Mouse (Mus musculus): Measurements from ENCODE around the gene Cd27. TPM values are rescaled to one million over a fixed set of nuclear protein-coding genes. Genes with fewer than 3 reads are reported as not detected.

Cd27 gene
- total RNA-seq, 2 experiments from 2014 or later, result 0.16 TPM; not detected in 1

- intact Hi-C loops (cut with DNase I; ENCODE audit: low total_unique reads), result loop anchor here (5.0 kb wide), 1 partner anchor 46 kb away; no protein-coding TSS in a partner anchor
Measured at GRCm38 (mm10) chr6:125221115-125221745, 15.6 kb downstream of the Cd27 start.

DNA sequence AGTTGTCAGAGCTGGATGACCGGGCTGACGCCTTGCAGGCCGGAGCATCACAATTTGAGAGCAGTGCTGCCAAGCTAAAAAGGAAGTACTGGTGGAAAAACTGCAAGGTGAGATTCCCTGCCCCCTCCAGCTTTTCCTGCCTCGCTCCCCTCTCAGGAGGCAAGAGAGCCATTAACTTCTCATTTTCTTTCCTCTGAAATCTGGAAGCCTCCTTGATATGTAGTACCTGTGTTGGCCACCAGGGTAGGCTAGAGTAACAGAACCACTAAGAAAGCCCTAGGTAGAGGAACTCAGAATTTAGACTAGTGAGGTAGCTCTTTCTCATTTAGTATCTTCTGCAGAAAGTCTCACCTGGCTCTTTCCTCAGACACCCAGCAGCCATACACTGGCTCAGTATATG lies 17.8 kb downstream of the Cd27 start:
- intact Hi-C loops (cut with DNase I; ENCODE audit: low total_unique reads), result loop anchor here (10.0 kb wide), 1 partner anchor 146 kb away; no protein-coding TSS in a partner anchor
- DNase-seq, result peak; percentile 39

More at GRCm38 (mm10) chr6:125221115-125221745, 15.6 kb downstream of the Cd27 start:
- no peak for DNase-seq

DNA sequence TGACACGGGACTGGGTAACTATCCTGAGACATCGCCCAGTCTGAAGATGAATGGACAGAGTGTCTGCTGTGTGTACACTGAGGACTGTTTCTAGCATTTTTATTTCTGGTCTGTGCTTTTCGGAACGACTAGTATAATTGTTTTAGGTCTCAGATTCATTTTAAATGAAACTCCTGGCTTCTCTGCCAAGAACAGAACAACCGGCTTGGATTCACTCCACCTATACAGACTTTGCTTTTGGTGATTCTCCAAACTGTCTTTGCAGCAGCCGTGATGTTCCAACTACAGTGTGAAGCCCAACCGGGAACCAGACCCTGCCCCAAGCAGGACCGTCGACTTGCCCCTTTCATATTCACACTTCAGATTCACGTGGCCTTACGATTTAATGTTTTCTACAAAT lies 18.9 kb downstream of the Cd27 start:
- no peak for DNase-seq
- intact Hi-C loops (cut with DNase I; ENCODE audit: low total_unique reads), result loop anchor here (10.0 kb wide), 1 partner anchor 147 kb away; no protein-coding TSS in a partner anchor

GRCm38 (mm10) chr6:125216898-125217297 lies 19.9 kb downstream of the Cd27 start:
- intact Hi-C loops (cut with DNase I; ENCODE audit: low total_unique reads), result loop anchor here (10.0 kb wide), 1 partner anchor 148 kb away; no protein-coding TSS in a partner anchor

DNA sequence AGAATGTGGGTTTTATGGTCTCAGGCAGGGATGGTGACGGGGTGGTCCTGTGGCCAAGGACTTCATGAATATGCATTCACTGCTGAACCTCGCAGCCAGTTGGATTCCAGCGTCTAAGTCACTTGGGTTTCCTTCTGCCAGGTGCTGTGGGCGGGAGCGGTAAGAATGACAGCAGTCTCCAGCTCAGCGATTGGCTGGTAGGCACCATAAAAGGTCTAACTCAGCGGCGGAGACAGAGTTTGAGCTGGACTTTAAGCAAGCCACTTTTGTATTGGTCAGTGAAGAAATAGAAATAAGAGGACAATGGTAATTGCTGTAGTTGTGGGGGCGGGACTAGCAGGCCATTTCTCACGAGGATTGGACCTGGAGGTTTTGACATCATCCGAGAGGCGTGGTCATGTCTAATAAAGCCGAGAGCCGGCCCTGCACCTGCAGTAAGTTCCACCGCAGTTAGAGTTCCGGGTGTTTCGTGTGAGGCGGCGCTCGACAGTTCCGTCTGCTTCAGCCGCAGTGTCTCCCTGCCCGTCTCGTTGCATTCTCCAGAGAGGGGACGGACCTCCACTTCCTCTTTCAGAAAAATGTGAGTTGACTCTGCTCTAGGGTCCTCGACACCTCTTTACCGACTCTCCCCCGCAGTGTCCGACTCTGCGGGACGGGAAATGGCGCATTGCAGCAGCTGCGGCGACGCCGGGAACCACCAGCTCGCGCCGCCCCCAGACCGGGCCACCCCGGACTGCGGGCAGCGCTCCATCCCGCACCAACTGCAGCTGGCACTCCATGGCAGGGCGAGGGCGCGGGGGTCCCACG lies 21.5 kb downstream of the Cd27 start, which contains the start of gene Vamp1:
Gene Vamp1 (plus strand): TSS at position 404 of the 807 bp plus-strand sequence.
- DNase-seq, result peak; percentile 88
- intact Hi-C loops (cut with DNase I; ENCODE audit: low total_unique reads), result loop anchor here (10.0 kb wide), 1 partner anchor 149 kb away; no protein-coding TSS in a partner anchor

More at GRCm38 (mm10) chr6:125216898-125217297, 19.9 kb downstream of the Cd27 start:
- DNase-seq, result no peak

GRCm38 (mm10) chr6:125213715-125214114 lies 23.1 kb downstream of the Cd27 start:
- intact Hi-C loops (cut with DNase I; ENCODE audit: low total_unique reads), result loop anchor here (10.0 kb wide), 1 partner anchor 151 kb away; no protein-coding TSS in a partner anchor

GRCm38 (mm10) chr6:125213129-125213528 lies 23.7 kb downstream of the Cd27 start:
- intact Hi-C loops (cut with DNase I; ENCODE audit: low total_unique reads), result loop anchor here (10.0 kb wide), 1 partner anchor 152 kb away; no protein-coding TSS in a partner anchor
- no peak for DNase-seq

More at GRCm38 (mm10) chr6:125213715-125214114, 23.1 kb downstream of the Cd27 start:
- no peak for DNase-seq

DNA sequence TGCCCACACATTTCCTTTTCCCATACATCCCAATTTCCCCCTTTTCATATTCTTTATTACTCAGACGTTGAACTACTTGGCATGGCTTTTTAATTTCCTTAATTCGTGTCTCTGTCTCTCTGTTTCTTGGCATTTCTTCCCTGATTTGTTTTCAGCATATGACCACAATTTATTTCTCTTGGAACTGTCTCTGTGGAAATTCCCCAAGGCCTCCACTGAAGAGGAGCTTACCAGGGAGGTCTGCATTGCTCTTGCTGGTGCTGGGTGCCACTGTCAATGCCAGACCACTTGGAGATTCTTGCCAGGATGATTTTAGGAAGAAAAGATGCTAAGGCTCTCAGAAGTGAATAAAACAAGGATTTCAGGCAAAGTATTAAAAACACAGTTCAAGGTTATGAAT lies 24.2 kb downstream of the Cd27 start:
- no peak for DNase-seq
- intact Hi-C loops (cut with DNase I; ENCODE audit: low total_unique reads), result loop anchor here (10.0 kb wide), 1 partner anchor 152 kb away; no protein-coding TSS in a partner anchor

DNA sequence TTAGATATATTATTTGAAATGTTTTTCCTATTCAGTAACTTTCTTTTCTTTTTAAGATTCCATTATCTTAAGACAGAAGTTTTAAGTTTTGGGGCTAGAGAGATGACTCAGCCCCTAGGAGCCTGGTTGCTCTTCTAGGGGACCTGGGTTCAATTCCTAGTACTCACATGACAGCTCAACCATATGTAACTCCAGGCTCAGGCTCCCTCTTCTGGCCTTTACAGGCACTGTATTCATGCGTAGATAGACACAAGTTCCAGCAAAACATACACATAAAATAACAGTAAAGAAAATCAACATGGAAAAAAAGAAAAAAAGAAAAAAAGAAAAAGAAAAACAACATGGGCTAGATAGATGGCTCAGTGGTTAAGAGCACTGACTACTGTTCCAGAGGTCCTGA lies 26.4 kb downstream of the Cd27 start:
- intact Hi-C loops (cut with DNase I; ENCODE audit: low total_unique reads), result loop anchor here (10.0 kb wide), 1 partner anchor 154 kb away; no protein-coding TSS in a partner anchor
- no peak for DNase-seq

- intact Hi-C loops (cut with DNase I; ENCODE audit: low total_unique reads), result no loop called here
- DNase-seq, result no peak
Measured at GRCm38 (mm10) chr6:125197166-125197565, 39.6 kb downstream of the Cd27 start.

- intact Hi-C loops (cut with DNase I; ENCODE audit: low total_unique reads), result no loop called here
- no peak for DNase-seq
Measured at GRCm38 (mm10) chr6:125196301-125196700, 40.5 kb downstream of the Cd27 start.

DNA sequence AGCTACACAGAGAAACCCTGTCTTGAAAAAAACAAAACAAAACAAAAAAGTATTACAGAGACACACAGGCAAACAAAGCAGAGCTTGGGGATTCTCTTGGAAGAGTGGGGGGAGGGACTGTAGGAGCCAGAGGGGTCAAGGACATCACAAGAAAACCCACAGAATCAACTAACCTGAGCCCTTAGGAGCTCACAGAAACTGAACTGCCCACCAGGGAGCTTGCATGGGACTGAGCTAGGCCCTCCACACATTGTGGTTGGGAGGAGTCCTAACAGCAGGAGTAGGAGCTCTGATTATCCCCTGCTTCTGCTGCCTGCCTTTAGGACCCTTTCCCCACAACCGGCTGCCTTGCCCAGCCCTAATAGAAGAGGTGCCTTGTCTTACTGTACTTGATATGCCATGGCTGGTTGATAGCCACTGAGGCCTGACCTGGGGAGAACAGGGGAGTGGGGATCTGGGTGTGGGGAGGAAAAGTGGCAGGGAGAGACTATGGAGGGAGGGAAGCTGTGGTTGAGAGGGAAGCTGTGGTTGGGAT lies 41.2 kb downstream of the Cd27 start:
- DNase-seq, result no peak
- intact Hi-C loops (cut with DNase I; ENCODE audit: low total_unique reads), result no loop called here

DNA sequence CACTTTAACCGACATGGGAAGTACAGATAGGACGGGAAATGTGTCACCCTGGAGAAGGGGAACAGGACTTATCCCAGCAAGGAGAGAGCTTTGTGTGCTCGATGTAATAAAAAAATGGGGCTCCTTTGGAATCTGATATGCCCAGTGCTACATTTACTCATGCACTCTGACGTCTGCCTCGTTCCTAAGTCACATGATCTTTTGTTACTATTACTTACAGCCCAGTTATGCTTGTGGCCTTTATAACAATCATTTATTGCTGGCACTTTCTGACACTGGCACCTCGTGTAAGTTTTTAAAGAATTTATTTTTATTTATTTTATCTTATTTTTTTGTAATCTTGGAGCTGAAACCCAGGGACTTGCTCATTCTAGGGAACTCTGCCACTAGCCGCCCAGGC lies 43.4 kb downstream of the Cd27 start:
- intact Hi-C loops (cut with DNase I; ENCODE audit: low total_unique reads), result no loop called here
- no peak for DNase-seq

DNA sequence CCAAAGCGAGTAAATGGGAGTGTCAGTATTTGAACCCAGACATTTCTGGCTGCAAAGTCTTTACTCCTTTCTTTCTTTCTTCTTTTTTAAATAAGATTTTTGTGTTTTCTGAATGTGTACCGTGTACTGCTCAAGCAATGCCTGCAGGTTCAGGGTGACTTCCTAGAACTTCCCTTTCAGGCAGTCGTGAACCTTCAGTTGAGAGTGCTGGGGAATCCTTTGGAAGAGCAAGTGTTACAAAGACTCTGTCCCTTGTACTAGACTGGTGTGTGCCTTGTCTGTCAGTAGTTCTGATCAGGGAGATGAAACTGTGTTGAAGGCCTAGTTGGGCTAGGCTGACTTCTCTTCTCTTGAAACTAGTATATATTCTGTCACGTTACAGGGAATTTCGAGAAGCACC lies 44.0 kb downstream of the Cd27 start:
- intact Hi-C loops (cut with DNase I; ENCODE audit: low total_unique reads), result no loop called here
- no peak for DNase-seq

DNA sequence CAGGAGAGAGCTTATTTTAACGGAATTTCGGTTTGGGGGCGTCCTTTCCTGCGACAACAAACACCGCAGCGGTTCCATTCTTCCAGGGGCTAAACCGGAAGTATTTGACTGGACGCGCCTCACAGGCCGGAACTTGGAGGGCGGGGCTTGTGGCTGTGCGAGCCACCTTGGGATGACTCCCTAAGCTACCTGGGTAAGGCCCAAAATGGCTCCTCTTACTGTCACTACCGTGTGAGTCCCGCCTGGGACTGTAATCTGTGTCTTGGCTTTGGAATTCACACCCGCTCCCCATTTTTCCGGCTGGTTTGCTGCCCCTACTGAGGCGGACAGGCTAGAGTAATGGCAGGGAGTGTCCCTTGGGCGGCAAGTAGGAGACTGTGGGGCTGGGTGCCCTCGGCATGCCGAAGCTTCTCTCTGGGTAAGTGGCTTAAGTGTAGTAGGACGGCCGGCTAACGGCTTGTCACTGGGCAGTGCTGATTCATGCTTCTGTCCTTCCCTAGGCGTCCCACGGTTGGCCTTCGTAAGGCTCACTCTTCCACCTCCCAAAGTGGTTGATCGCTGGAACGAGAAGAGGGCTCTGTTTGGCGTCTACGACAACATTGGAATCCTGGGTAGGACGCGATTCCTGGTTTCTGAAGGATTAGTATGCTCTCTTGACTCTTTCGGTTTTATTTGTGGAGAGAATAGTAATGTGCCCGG lies 44.6 kb downstream of the Cd27 start:
- DNase-seq, result peak; percentile 93
- intact Hi-C loops (cut with DNase I; ENCODE audit: low total_unique reads), result no loop called here

DNA sequence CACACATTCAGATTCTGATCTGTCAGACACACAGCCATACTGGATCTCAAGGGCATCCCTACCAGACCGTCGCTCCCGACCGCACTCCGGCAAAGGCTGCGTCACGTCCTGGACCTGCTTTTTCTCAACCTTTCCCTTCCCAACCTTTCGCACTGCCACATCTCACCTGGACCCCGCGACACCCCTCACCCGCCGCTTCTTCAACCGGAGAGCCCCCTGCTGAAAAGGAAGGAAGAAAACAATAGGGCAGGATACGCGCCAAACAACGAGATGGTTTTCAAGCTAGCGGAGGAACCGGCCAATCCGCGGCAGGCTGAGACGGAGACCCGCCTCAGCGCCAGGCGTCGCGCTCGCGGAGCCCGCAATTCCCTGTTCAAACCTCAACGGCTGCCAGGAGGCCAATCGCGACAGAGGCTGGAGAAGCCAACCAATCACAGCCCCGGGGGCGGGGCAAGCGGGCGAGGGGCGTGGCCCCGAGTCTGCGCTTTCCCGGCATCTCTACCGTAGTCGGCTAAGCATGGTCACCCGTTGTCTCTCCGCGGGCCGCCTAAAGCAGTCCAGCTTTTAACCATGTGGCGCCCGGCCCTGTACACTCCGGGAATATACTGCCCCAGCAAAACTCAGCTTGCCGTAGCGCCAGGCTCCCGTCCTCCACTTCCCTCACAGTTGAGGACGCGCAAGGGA lies 45.3 kb downstream of the Cd27 start, which contains the start of the genes Ncapd2 and Mrpl51:
Gene Ncapd2 (minus strand): TSS at position 370 of the 684 bp plus-strand sequence.
Gene Mrpl51 (plus strand): TSS at position 470 of the 684 bp plus-strand sequence.
- intact Hi-C loops (cut with DNase I; ENCODE audit: low total_unique reads), result no loop called here
- DNase-seq, result peak; percentile 98

DNA sequence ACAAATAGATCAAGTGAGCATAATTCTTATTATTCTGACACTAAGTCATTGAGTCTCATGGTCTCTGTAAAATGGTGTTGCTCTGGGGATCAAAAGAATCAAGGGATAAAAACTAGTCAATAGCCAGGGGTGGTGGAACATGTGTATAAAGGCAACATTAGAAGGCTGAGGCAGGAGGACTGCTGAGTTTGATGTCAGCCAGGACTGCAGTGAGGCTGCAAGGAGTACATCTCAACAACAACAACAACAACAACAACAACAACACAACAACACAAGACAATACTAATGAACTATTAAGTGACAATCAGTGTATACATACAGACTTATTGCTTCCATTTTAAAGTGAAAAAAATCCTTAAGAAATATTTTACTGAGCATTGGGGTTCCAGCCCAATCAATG lies 46.0 kb downstream of the Cd27 start:
- DNase-seq, result no peak
- intact Hi-C loops (cut with DNase I; ENCODE audit: low total_unique reads), result no loop called here

- intact Hi-C loops (cut with DNase I; ENCODE audit: low total_unique reads), result no loop called here
- DNase-seq, result no peak
Measured at GRCm38 (mm10) chr6:125186203-125186602, 50.6 kb downstream of the Cd27 start.

Measured in gastrocnemius, postnatal 14 days (tissue).